In the genomic region with DNA sequence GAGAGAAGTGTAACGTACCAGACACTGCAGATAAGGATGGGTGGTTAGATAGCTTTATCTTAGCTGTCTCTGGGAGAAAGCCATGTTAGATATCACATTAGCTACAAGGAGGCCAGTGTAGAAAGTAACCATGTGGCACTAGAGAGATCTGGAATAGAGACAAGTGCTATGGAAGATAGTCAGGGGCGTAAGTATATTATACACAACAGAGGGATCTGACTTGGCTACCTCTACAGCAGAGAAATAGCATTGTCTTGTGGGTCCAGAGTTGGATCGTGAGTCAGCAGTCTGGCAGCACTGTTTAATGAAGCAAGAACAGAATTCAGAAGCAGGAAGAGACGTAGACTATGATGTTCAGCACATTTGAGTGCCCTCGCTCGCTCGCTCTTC, we compare ENCODE assay signal across 17 mouse cellular contexts.
A peak's percentile ranks its signal among the peaks of the same experiment; 100 is the strongest.
DNase-seq lines count a peak whose midpoint lies in the region; ATAC-seq lines count a peak whose summit lies in the region.
"Had no signal": no experiment of that assay in that cellular context is flagged by ENCODE, and none has a peak within 500 bp of the region (broad histone marks: within the 10 kb centered on the region; RNA-seq: fewer than 3 reads in every experiment).

No protein-coding gene starts in this region.

- no peaks in the 10 kb centered on the region for H3K36me3 ChIP-seq in liver, embryonic 11.5 days (ENCODE audit: control insufficient read depth, insufficient read depth, low read length)
- H3K36me3 ChIP-seq: embryonic facial prominence, embryonic 15.5 days; heart, embryonic 15.5 days; limb, embryonic 13.5 days; midbrain, embryonic 10.5 days had no signal

- H3K9ac ChIP-seq in liver, embryonic 11.5 days (ENCODE audit: low read depth, low read length): no peak overlapping the region
- H3K9ac ChIP-seq: embryonic facial prominence, embryonic 15.5 days; heart, embryonic 15.5 days; limb, embryonic 13.5 days had no signal

- no peak overlapping the region for H3K4me3 ChIP-seq in liver, embryonic 11.5 days (ENCODE audit: low read depth, low read length)
- H3K4me3 ChIP-seq: embryonic facial prominence, embryonic 15.5 days; heart, embryonic 15.5 days; limb, embryonic 13.5 days; midbrain, embryonic 10.5 days had no signal

- ATAC-seq in liver, embryonic 11.5 days (replicated peaks; ENCODE audit: low FRiP score): peak; percentile 86
- peak; percentile 57 for ATAC-seq in megakaryocyte, adult 5-6 weeks (ENCODE audit: poor library complexity, severe bottlenecking)
- ATAC-seq: forebrain, embryonic 14.5 days had no signal

- peak overlapping the region; percentile 50 for H3K4me2 ChIP-seq in liver, embryonic 11.5 days
- H3K4me2 ChIP-seq: embryonic facial prominence, embryonic 15.5 days; heart, embryonic 15.5 days; limb, embryonic 13.5 days had no signal

- WGBS in liver, embryonic 11.5 days: 59% methylated on average over 7 of the region's 7 CpGs

- no peaks in the 10 kb centered on the region for H3K9me3 ChIP-seq in liver, embryonic 11.5 days (ENCODE audit: control insufficient read depth, low read length)
- H3K9me3 ChIP-seq: embryonic facial prominence, embryonic 15.5 days; heart, embryonic 15.5 days; limb, embryonic 13.5 days; midbrain, embryonic 10.5 days had no signal

- peaks cover 11% of the 10 kb centered on the region for H3K4me1 ChIP-seq in liver, embryonic 11.5 days (replicated peaks; ENCODE audit: control insufficient read depth, insufficient read depth, low read length)
- H3K4me1 ChIP-seq: embryonic facial prominence, embryonic 15.5 days; limb, embryonic 13.5 days had no signal

- no peaks in the 10 kb centered on the region for H3K27me3 ChIP-seq in liver, embryonic 11.5 days (replicated peaks; ENCODE audit: control insufficient read depth, insufficient read depth, low read length)
- H3K27me3 ChIP-seq: embryonic facial prominence, embryonic 15.5 days; heart, embryonic 15.5 days; limb, embryonic 13.5 days had no signal

- DNase-seq in 416B (ENCODE audit: low read depth): peak; percentile 31
- peak; percentile 45 for DNase-seq in c-Kit-positive CD71-positive TER-119-negative erythroid progenitor cells, embryonic 14.5 days (ENCODE audit: low read depth)
- no peak for DNase-seq in liver, embryonic 11.5 days (ENCODE audit: low spot score)
- no peak for DNase-seq in cerebellum, adult 18-20 months
- DNase-seq in urinary bladder, adult 2 months (ENCODE audit: low spot score): no peak
- DNase-seq in layer of hippocampus, adult 8-10 months (ENCODE audit: low spot score in 2 of 2): no peak
- DNase-seq: cerebellum, adult 2 months; heart, adult 18-20 months; kidney, adult 2 months; kidney, postnatal 36 days; thymus, postnatal 14 days had no signal

- peak overlapping the region; percentile 68 for H3K27ac ChIP-seq in liver, embryonic 11.5 days (ENCODE audit: low read depth, low read length)
- H3K27ac ChIP-seq: embryonic facial prominence, embryonic 15.5 days; heart, embryonic 15.5 days; limb, embryonic 13.5 days; midbrain, embryonic 10.5 days had no signal

Comparison
In these comparisons a context has a peak if more than half of its experiments do, and no peak if none do; other contexts are left out.
1. DNase-seq: peak in 416B (single experiment) and c-Kit-positive CD71-positive TER-119-negative erythroid progenitor cells, embryonic 14.5 days (single experiment); none in liver, embryonic 11.5 days (single experiment), cerebellum, adult 18-20 months (0 of 2), urinary bladder, adult 2 months (single experiment) and layer of hippocampus, adult 8-10 months (0 of 2).